Mouse (Mus musculus): ENCODE data around the gene Cdh23.

- TF ChIP-seq CTCF (IDR thresholded peaks at IDR 0.05; ENCODE audit: low read depth, low read length) (no peak), POLR2A (IDR thresholded peaks at IDR 0.05; ENCODE audit: borderline replicate concordance, low read depth, low read length) (no peak)
These were observed 61.9 kb downstream of the Cdh23 start for GRCm38 (mm10) chr10:60634391-60634790.

Data from bone marrow macrophage, adult 2 months (primary cell).